Mouse (Mus musculus) liver, embryonic 14.5 days (tissue): ENCODE results near the gene Brms1l. TPM values are rescaled to one million over a fixed set of nuclear protein-coding genes. Genes with fewer than 3 reads are reported as not detected.

Experiments used
- ATAC-seq: fragments of 200-750 bp; cut with Nextera tagmentation; 2 replicates; pipeline ENCODE4 v1.8.0; 2017; ENCODE audit warnings: moderate number of reproducible peaks, mild to moderate bottlenecking, moderate library complexity; ENCODE audit not compliant: insufficient read depth
- DNase-seq, 3 experiments: peaks; one replicate each; pipeline ENCODE4 v3.0.0-alpha.2; 2012 to 2013; ENCODE audit warnings: low read depth in 3 of 3, low spot score in 3 of 3
- H3K27ac ChIP-seq: fragments of 300-500 bp; sonication (generic); 2 replicates; pipeline ENCODE4 v1.5.1; 2014; ENCODE audit warnings: moderate library complexity, mild to moderate bottlenecking, control low read depth, inconsistent platforms
- H3K27me3 ChIP-seq: fragments of 300-500 bp; sonication (generic); 2 replicates; pipeline ENCODE4 v1.6.1; 2014; ENCODE audit warnings: mild to moderate bottlenecking, low read length, moderate library complexity; ENCODE audit not compliant: control insufficient read depth, insufficient read depth
- H3K36me3 ChIP-seq: fragments of 300-500 bp; sonication (generic); replicated peaks from 2 replicates; pipeline ENCODE4 v1.6.1; 2014; ENCODE audit warnings: low read depth; ENCODE audit not compliant: control insufficient read depth, insufficient read depth
- H3K4me1 ChIP-seq, 2 experiments: fragments of 200-500 bp in 1 of 2; fragments of 300-500 bp in 1 of 2; sonication (generic) in 1 of 2; replicated peaks; 2 replicates each; pipeline ENCODE4 v1.6.1; 2012 to 2014; ENCODE audit warnings: antibody characterized with exemption in 1 of 2, inconsistent platforms in 1 of 2, low read length in 1 of 2; ENCODE audit not compliant: control insufficient read depth in 2 of 2, insufficient read depth in 2 of 2
- H3K4me2 ChIP-seq: fragments of 300-500 bp; sonication (generic); 2 replicates; pipeline ENCODE4 v1.6.1; 2014; ENCODE audit warnings: low read depth, mild to moderate bottlenecking, control low read depth, moderate library complexity
- H3K4me3 ChIP-seq, 2 experiments: fragments of 200-500 bp in 1 of 2; fragments of 300-500 bp in 1 of 2; sonication (generic) in 1 of 2; 2 replicates each; pipeline ENCODE4 v1.5.1; 2012 to 2014; ENCODE audit warnings: low read depth in 2 of 2, low read length in 2 of 2, mild to moderate bottlenecking in 2 of 2, control low read depth in 1 of 2, inconsistent platforms in 1 of 2, moderate library complexity in 1 of 2; ENCODE audit not compliant: insufficient read depth in 1 of 2
- H3K9ac ChIP-seq: fragments of 300-500 bp; sonication (generic); replicated peaks from 2 replicates; pipeline ENCODE4 v1.6.1; 2014; ENCODE audit warnings: mild to moderate bottlenecking, control low read depth, moderate library complexity
- H3K9me3 ChIP-seq: fragments of 300-500 bp; sonication (generic); 2 replicates; pipeline ENCODE4 v1.6.1; 2016; ENCODE audit warnings: low read length, mixed read lengths; ENCODE audit not compliant: control insufficient read depth
- CTCF ChIP-seq: IDR thresholded peaks from 2 replicates; pipeline ENCODE4 v1.5.1; 2016; ENCODE audit warnings: antibody characterized with exemption, low read depth, control low read depth
- EP300 ChIP-seq: IDR thresholded peaks from 2 replicates; pipeline ENCODE4 v1.6.1; 2016; ENCODE audit warnings: antibody characterized with exemption, low read depth
- WGBS: fragments of 180-500 bp; shearing (Covaris S2); extraction: QIAGEN DNeasy Blood & Tissue Kit; methylation state at CpG from one replicate; pipeline ENCODE4 v1.1.7; 2014; ENCODE audit not compliant: insufficient replicate concordance; 5-methylcytosine and 5-hydroxymethylcytosine counted together
- polyA plus RNA-seq, 2 experiments: library from polyadenylated mRNA; depleted of rRNA in 1 of 2; stranded (reverse) in 1 of 2; unstranded in 1 of 2; fragments of >200 nt; fragmentation: Nextera tagmentation in 1 of 2; extraction: Ambion mirVana in 1 of 2; gene quantifications; 2 replicates each; pipeline versions ENCODE4 v1.2.1 to v1.2.3; 2012 to 2014

Gene Brms1l
- polyA plus RNA-seq, 2 experiments: 11.1 to 19.0 TPM

- WGBS: 74% methylated on average over 8 of the region's 8 CpGs
- DNase-seq: no peak
- ATAC-seq: no peak
- Histone ChIP-seq H3K36me3 (no peaks in the 10 kb centered on the region), H3K4me1 (peaks cover 0 to 6% of the 10 kb centered on the region in 2 experiments; a peak in 2 of 4 replicates), H3K4me3 (no peak overlapping the region), H3K4me2 (no peak overlapping the region), H3K9me3 (no peaks in the 10 kb centered on the region), H3K9ac (no peak overlapping the region), H3K27me3 (no peaks in the 10 kb centered on the region), H3K27ac (no peak overlapping the region)
- no peak for TF ChIP-seq CTCF
- no peak for TF ChIP-seq EP300
These were observed 1.2 kb upstream of the Brms1l start for GRCm38 (mm10) chr12:55834891-55835290.

- H3K27me3 ChIP-seq: no peaks in the 10 kb centered on the region
- H3K9me3 ChIP-seq: no peaks in the 10 kb centered on the region
- H3K36me3 ChIP-seq: no peaks in the 10 kb centered on the region
- TF ChIP-seq CTCF: no peak
- TF ChIP-seq EP300: no peak
- H3K4me2 ChIP-seq: peak overlapping the region; percentile 77
- H3K27ac ChIP-seq: peak overlapping the region; percentile 67
- peaks cover 0 to 6% of the 10 kb centered on the region in 2 experiments; a peak in 2 of 4 replicates for H3K4me1 ChIP-seq
- ATAC-seq: no peak
- DNase-seq: no peak
- WGBS: under 1% methylated on average over 6 of the region's 6 CpGs
- H3K4me3 ChIP-seq: peak overlapping the region; percentile 58 to 68
- peak overlapping the region; percentile 59 for H3K9ac ChIP-seq
These were observed 296 bp upstream of the Brms1l start for GRCm38 (mm10) chr12:55835857-55836198.

DNA sequence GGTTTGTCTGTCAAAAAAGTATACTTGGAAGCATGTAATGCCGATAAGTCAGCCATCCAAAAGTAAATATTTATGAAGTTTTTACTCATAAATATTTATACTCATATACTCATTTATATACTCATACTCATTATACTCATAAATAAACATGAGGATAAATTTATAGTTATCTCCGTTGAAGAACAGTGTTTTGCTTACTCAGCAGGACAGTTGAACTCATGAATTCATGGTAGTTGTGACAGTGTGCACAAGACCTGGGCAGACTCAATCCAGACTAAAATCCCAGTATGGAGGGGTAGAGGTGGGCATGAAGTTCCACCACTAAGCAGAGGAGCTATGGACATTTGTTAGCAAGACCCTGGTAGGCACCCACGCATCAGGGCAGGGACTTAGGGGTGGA lies 1.4 kb downstream of the Brms1l start:
- H3K27ac ChIP-seq: no peak overlapping the region
- peak overlapping the region; percentile 77 for H3K4me2 ChIP-seq
- no peak overlapping the region; the same call in 1 of the 2 replicates for H3K9ac ChIP-seq
- H3K36me3 ChIP-seq: no peaks in the 10 kb centered on the region
- H3K4me3 ChIP-seq: peak overlapping the region in 1 of 2 experiments; percentile 68; a peak in 2 of 4 replicates
- no peak for ATAC-seq
- TF ChIP-seq EP300 (no peak), CTCF (no peak)
- no peaks in the 10 kb centered on the region for H3K9me3 ChIP-seq
- no peak for DNase-seq
- WGBS: 71% methylated on average over 3 of the region's 3 CpGs
- H3K27me3 ChIP-seq: no peaks in the 10 kb centered on the region
- peaks cover 0 to 6% of the 10 kb centered on the region in 2 experiments; a peak in 2 of 4 replicates for H3K4me1 ChIP-seq

DNA sequence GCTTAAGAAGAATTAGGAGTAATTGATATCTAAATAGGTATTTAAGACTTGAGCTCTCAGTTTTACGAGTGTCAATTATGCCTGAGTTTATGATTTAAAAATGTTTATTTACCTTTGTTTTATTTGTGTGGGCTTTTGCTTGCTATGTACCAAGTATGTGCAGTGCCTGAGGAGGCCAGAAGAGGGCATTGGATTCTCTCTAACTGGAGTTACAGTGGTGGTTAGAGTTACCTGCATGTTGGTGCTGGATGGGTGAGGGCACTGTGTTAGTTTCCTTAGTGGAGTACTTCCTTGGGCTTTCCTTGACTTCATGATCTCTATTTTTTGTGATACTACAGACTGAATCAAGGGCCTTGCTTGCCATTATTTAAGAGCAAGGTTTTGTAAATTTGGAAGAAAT lies 10.6 kb downstream of the Brms1l start:
- TF ChIP-seq CTCF (peak; percentile 66), EP300 (no peak)
- Histone ChIP-seq H3K36me3 (peaks cover 10% of the 10 kb centered on the region), H3K27ac (no peak overlapping the region), H3K9ac (no peak overlapping the region), H3K4me2 (no peak overlapping the region), H3K27me3 (no peaks in the 10 kb centered on the region), H3K4me1 (peaks cover 10 to 13% of the 10 kb centered on the region in 2 experiments), H3K4me3 (no peak overlapping the region), H3K9me3 (no peaks in the 10 kb centered on the region)
- WGBS: 30% methylated on average over 1 of the region's 1 CpGs
- ATAC-seq (no peak), DNase-seq (no peak)

- H3K36me3 ChIP-seq: peaks cover 10% of the 10 kb centered on the region
- 80% methylated on average over 4 of the region's 4 CpGs for WGBS
- H3K4me1 ChIP-seq: peaks cover 10 to 13% of the 10 kb centered on the region in 2 experiments
These were observed 11.7 kb downstream of the Brms1l start for GRCm38 (mm10) chr12:55847851-55848250.

More at GRCm38 (mm10) chr12:55847851-55848250, 11.7 kb downstream of the Brms1l start:
- ATAC-seq (no peak), DNase-seq (no peak)
- no peak for TF ChIP-seq EP300
- no peak overlapping the region for H3K4me2 ChIP-seq
- no peak overlapping the region for H3K27ac ChIP-seq
- no peaks in the 10 kb centered on the region for H3K27me3 ChIP-seq
- no peak overlapping the region for H3K9ac ChIP-seq
- H3K4me3 ChIP-seq: no peak overlapping the region
- H3K9me3 ChIP-seq: no peaks in the 10 kb centered on the region
